Mouse (Mus musculus): ENCODE measurements around the gene Tmeff2.

- TF ChIP-seq POLR2A (IDR thresholded peaks at IDR 0.05; ENCODE audit: control insufficient read depth, low read depth, low read length) = no peak
- no peak for TF ChIP-seq CTCF (IDR thresholded peaks at IDR 0.05; ENCODE audit: control insufficient read depth, insufficient read depth, insufficient replicate concordance, low read depth, low read length)
Observed at GRCm38 (mm10) chr1:51216292-51217050, 316.0 kb downstream of the Tmeff2 start.
